Mouse (Mus musculus) olfactory bulb, adult 2 months (tissue): ENCODE measurements around the gene Ank3.

Source experiments
- CTCF ChIP-seq: fragments of 200-500 bp; IDR thresholded peaks from 2 replicates; pipeline ENCODE4 v1.5.1; 2012; ENCODE audit warnings: low read depth, mild to moderate bottlenecking, low read length, moderate library complexity; ENCODE audit not compliant: insufficient read depth
- POLR2A ChIP-seq: fragments of 200-500 bp; IDR thresholded peaks from 2 replicates; pipeline ENCODE4 v1.6.1; 2012; ENCODE audit warnings: mild to moderate bottlenecking, low read depth, low read length, moderate library complexity; ENCODE audit not compliant: insufficient read depth

- no peak for TF ChIP-seq POLR2A
- TF ChIP-seq CTCF: no peak
Observed at GRCm38 (mm10) chr10:70065191-70065590, 666.6 kb downstream of the Ank3 start.
